Comparison of ENCODE assay signal across 17 mouse cellular contexts in the genomic region with DNA sequence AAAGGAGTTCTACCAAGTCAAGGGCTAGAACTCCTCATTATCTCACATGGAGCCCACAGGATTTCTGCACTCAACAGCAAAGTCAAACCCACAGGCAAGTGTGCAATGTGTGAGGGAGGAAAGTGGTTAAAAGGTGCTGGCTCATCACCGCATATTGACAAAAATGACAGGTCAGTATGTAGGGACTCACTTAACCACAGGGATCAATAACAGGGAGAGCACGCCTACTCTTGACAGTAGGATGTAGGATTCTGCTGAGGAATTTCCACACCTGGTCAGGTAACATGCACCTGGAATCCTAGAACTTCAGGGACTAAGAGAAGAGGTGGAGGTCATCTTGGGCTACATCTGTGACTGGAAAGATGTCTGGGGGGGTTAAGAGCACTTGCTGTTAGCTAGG. TPM values are rescaled to one million over a fixed set of nuclear protein-coding genes. Genes with fewer than 3 reads are reported as not detected.
"Had no signal": no experiment of that assay in that cellular context is flagged by ENCODE, and none has a peak within 500 bp of the region (broad histone marks: within the 10 kb centered on the region; RNA-seq: fewer than 3 reads in every experiment).

No protein-coding gene starts in this region.

- H3K9ac ChIP-seq: neural tube, embryonic 12.5 days; neural tube, embryonic 13.5 days; neural tube, embryonic 15.5 days; stomach, embryonic 15.5 days had no signal

- H3K9me3 ChIP-seq: neural tube, embryonic 12.5 days; neural tube, embryonic 13.5 days; neural tube, embryonic 15.5 days; stomach, embryonic 15.5 days had no signal

- H3K27me3 ChIP-seq: neural tube, embryonic 12.5 days; neural tube, embryonic 13.5 days; neural tube, embryonic 15.5 days; stomach, embryonic 15.5 days had no signal

- H3K4me2 ChIP-seq: neural tube, embryonic 12.5 days; neural tube, embryonic 13.5 days; neural tube, embryonic 15.5 days; stomach, embryonic 15.5 days had no signal

- H3K27ac ChIP-seq: neural tube, embryonic 12.5 days; neural tube, embryonic 13.5 days; neural tube, embryonic 15.5 days; stomach, embryonic 15.5 days; stomach, postnatal 0 days had no signal

- DNase-seq: retina, postnatal 1 day; right cerebral cortex, adult 18-20 months; right cerebral cortex, postnatal 25 days; right cerebral cortex, postnatal 4 days; spleen, adult 18-20 months; thymus, adult 18-20 months; thymus, adult 2 months; thymus, postnatal 14 days; thymus, postnatal 25 days; thymus, postnatal 36 days; thymus, postnatal 4 days had no signal

- H3K4me1 ChIP-seq: neural tube, embryonic 12.5 days; neural tube, embryonic 13.5 days; neural tube, embryonic 15.5 days; stomach, embryonic 15.5 days had no signal

- H3K4me3 ChIP-seq: neural tube, embryonic 12.5 days; neural tube, embryonic 13.5 days; neural tube, embryonic 15.5 days; stomach, embryonic 15.5 days had no signal

RNA-seq across cellular contexts. Expression of gene Copz2, which starts 33.8 kb away (rescaled TPM):
- total RNA-seq: neutrophil, adult 5-6 weeks had no signal
